Mouse (Mus musculus) mesoderm, embryonic 11.5 days (tissue): ENCODE data around the gene Ier2.
"Not testable (repeated sequence)": the region's sequence is repeated elsewhere in the genome, so short reads cannot be mapped to it uniquely, and the experiment has no call there.

ENCODE experiments used
- DNase-seq: peaks from one replicate; pipeline ENCODE4 v3.0.0-alpha.2; 2012; ENCODE audit warnings: low read depth, low spot score

Ier2 gene

GRCm38 (mm10) chr8:84640010-84640588 lies 22.6 kb downstream of the Ier2 start:
- DNase-seq: no peak

GRCm38 (mm10) chr8:84639162-84640009 lies 23.3 kb downstream of the Ier2 start:
- DNase-seq: peak; percentile 97

GRCm38 (mm10) chr8:84638555-84639161 lies 24.0 kb downstream of the Ier2 start:
- no peak for DNase-seq

- no peak for DNase-seq
Measured at GRCm38 (mm10) chr8:84637946-84638554, 24.6 kb downstream of the Ier2 start.

GRCm38 (mm10) chr8:84636051-84636691 lies 26.5 kb downstream of the Ier2 start:
- DNase-seq: no peak

- DNase-seq: no peak
Measured at GRCm38 (mm10) chr8:84635397-84636050, 27.1 kb downstream of the Ier2 start.

- peak; percentile 65 for DNase-seq
Measured at GRCm38 (mm10) chr8:84634849-84635304, 27.8 kb downstream of the Ier2 start.

- DNase-seq: no peak
Measured at GRCm38 (mm10) chr8:84633841-84634584, 28.6 kb downstream of the Ier2 start.

- no peak for DNase-seq
Measured at GRCm38 (mm10) chr8:84631813-84632212, 30.8 kb downstream of the Ier2 start.

GRCm38 (mm10) chr8:84630145-84630544 lies 32.5 kb downstream of the Ier2 start:
- no peak for DNase-seq

GRCm38 (mm10) chr8:84629586-84629985 lies 33.1 kb downstream of the Ier2 start:
- DNase-seq: no peak

GRCm38 (mm10) chr8:84623425-84623824 lies 39.2 kb downstream of the Ier2 start:
- DNase-seq: not testable (repeated sequence)

- DNase-seq: no peak
Measured at GRCm38 (mm10) chr8:84621102-84621625, 41.5 kb downstream of the Ier2 start.

- DNase-seq: no peak
Measured at GRCm38 (mm10) chr8:84617005-84617404, 45.6 kb downstream of the Ier2 start.

- DNase-seq: no peak
Measured at GRCm38 (mm10) chr8:84615666-84616485, 46.8 kb downstream of the Ier2 start.

GRCm38 (mm10) chr8:84614512-84615223 lies 48.0 kb downstream of the Ier2 start:
- DNase-seq: peak; percentile 64
